In genomic region chr11:44398782-44399225, GRCm38 (mm10) we compare ENCODE assay signal across 9 mouse cellular contexts. TPM values are rescaled to one million over a fixed set of nuclear protein-coding genes. Genes with fewer than 3 reads are reported as not detected.
DNase-seq lines count a peak whose midpoint lies in the region; ATAC-seq and TF ChIP-seq lines count a peak whose summit lies in the region.
"Had no signal": no experiment of that assay in that cellular context is flagged by ENCODE, and none has a peak within 500 bp of the region (broad histone marks: within the 10 kb centered on the region; RNA-seq: fewer than 3 reads in every experiment).

No protein-coding gene starts in this region.

- H3K4me2 ChIP-seq in forebrain, embryonic 13.5 days, result peak overlapping the region; percentile 58
- H3K4me2 ChIP-seq in liver, embryonic 14.5 days (ENCODE audit: low read depth), result peak overlapping the region; percentile 47

- peak overlapping the region; percentile 41; the same call in 1 of the 2 replicates for H3K9ac ChIP-seq in forebrain, embryonic 13.5 days
- no peak overlapping the region for H3K9ac ChIP-seq in liver, embryonic 14.5 days (replicated peaks)

- 1% methylated on average over 20 of the region's 20 CpGs for WGBS in forebrain, embryonic 13.5 days
- 3% methylated on average over 20 of the region's 20 CpGs for WGBS in liver, embryonic 14.5 days (ENCODE audit: insufficient replicate concordance)

- intact Hi-C loops in heart, postnatal 10 days (cut with DNase I), result no loop called here

- no peaks in the 10 kb centered on the region for H3K36me3 ChIP-seq in forebrain, embryonic 13.5 days (ENCODE audit: poor library complexity, severe bottlenecking)
- H3K36me3 ChIP-seq in liver, embryonic 14.5 days (replicated peaks; ENCODE audit: control insufficient read depth, insufficient read depth, low read depth), result no peaks in the 10 kb centered on the region
- no peaks in the 10 kb centered on the region for H3K36me3 ChIP-seq in splenic B cell, adult 2 months (ENCODE audit: control insufficient read depth, insufficient read depth, low read length, poor library complexity, severe bottlenecking)
- H3K36me3 ChIP-seq: G1E had no signal

- H3K27ac ChIP-seq in forebrain, embryonic 13.5 days, result no peak overlapping the region
- H3K27ac ChIP-seq in liver, embryonic 14.5 days, result no peak overlapping the region

- peak; percentile 65; the same call in 1 of the 2 replicates for ATAC-seq in forebrain, embryonic 13.5 days
- ATAC-seq in liver, embryonic 14.5 days (ENCODE audit: insufficient read depth), result no peak

- H3K4me1 ChIP-seq in forebrain, embryonic 13.5 days, result peaks cover 11% of the 10 kb centered on the region; the same call in 1 of the 2 replicates
- H3K4me1 ChIP-seq in liver, embryonic 14.5 days (replicated peaks; ENCODE audit: control insufficient read depth in 2 of 2, insufficient read depth in 2 of 2, low read length in 1 of 2), result peaks cover 0 to 3% of the 10 kb centered on the region in 2 experiments; a peak in 2 of 4 replicates

- TF ChIP-seq EP300 in liver, embryonic 14.5 days (IDR thresholded peaks at IDR 0.05; ENCODE audit: low read depth), result no peak

- no peaks in the 10 kb centered on the region for H3K9me3 ChIP-seq in forebrain, embryonic 13.5 days (replicated peaks)
- no peaks in the 10 kb centered on the region for H3K9me3 ChIP-seq in liver, embryonic 14.5 days (ENCODE audit: control insufficient read depth, low read length)
- H3K9me3 ChIP-seq: G1E had no signal

- TF ChIP-seq CTCF in liver, embryonic 14.5 days (IDR thresholded peaks at IDR 0.05; ENCODE audit: low read depth), result peak; percentile 86

- DNase-seq in A20 (ENCODE audit: low read depth, low spot score), result peak; percentile 52
- peak; percentile 23 for DNase-seq in c-Kit-positive CD71-positive TER-119-negative erythroid progenitor cells, embryonic 14.5 days (ENCODE audit: low read depth)
- DNase-seq in heart, postnatal 10 days, result peak; percentile 86 to 88
- peak; percentile 77 to 91 for DNase-seq in kidney, postnatal 36 days
- peak; percentile 13 to 22 (median 13) for DNase-seq in liver, embryonic 14.5 days (ENCODE audit: low read depth in 3 of 3, low spot score in 3 of 3)
- DNase-seq in neural tube, embryonic 10.5 days (ENCODE audit: extremely low spot score, low spot score), result peak; percentile 88
- peak; percentile 74 for DNase-seq in splenic B cell, adult 2 months (ENCODE audit: low read depth, low spot score)

- 0 out of 2 replicates have a peak, but pooled peaks cover 5% of the 10 kb centered on the region for H3K27me3 ChIP-seq in forebrain, embryonic 13.5 days
- no peaks in the 10 kb centered on the region for H3K27me3 ChIP-seq in liver, embryonic 14.5 days (ENCODE audit: control insufficient read depth, insufficient read depth, low read length)
- no peaks in the 10 kb centered on the region for H3K27me3 ChIP-seq in splenic B cell, adult 2 months (ENCODE audit: control insufficient read depth, insufficient read depth, low read length, poor library complexity, severe bottlenecking)

- H3K4me3 ChIP-seq in forebrain, embryonic 13.5 days, result peak overlapping the region; percentile 29
- H3K4me3 ChIP-seq in liver, embryonic 14.5 days (ENCODE audit: insufficient read depth in 1 of 2, low read depth in 2 of 2, low read length in 2 of 2), result no peak overlapping the region

RNA-seq across cellular contexts. Expression of gene Il12b, which starts 1.1 kb away (rescaled TPM):
- not detected in 2 replicates for polyA plus RNA-seq in forebrain, embryonic 13.5 days (2015; fragmentation: Nextera tagmentation; extraction: Ambion mirVana)
- not detected for total RNA-seq in heart, postnatal 10 days (2021)
- polyA plus RNA-seq in liver, embryonic 14.5 days (2012; rRNA removed), result 0.01 TPM in 1 of 2 replicates, not detected in the other
- polyA plus RNA-seq in liver, embryonic 14.5 days (2014; fragmentation: Nextera tagmentation; extraction: Ambion mirVana), result not detected in 2 replicates
- total RNA-seq: G1E had no signal
- polyA plus RNA-seq: G1E had no signal

Comparison
In these comparisons a context has a peak if more than half of its experiments do, and no peak if none do; other contexts are left out.
1. DNase-seq: peak in every context shown above with its lines; median percentile 88 in neural tube, embryonic 10.5 days; 87 in heart, postnatal 10 days; 84 in kidney, postnatal 36 days; 74 in splenic B cell, adult 2 months; 52 in A20; 23 in c-Kit-positive CD71-positive TER-119-negative erythroid progenitor cells, embryonic 14.5 days; 13 in liver, embryonic 14.5 days.